Mouse (Mus musculus): ENCODE results near the gene Slc5a2.

- TF ChIP-seq CTCF (IDR thresholded peaks at IDR 0.05), result no peak
- no peak for TF ChIP-seq POLR2A (IDR thresholded peaks at IDR 0.05; ENCODE audit: insufficient read depth, low read depth, low read length)
Observed at GRCm38 (mm10) chr7:128245547-128245946, 19.9 kb upstream of the Slc5a2 start.
